Mouse (Mus musculus) bone marrow, adult 2 months (tissue): ENCODE results near the gene Nr2f1.

Experiments used
- CTCF ChIP-seq: fragments of 200-500 bp; IDR thresholded peaks from 2 replicates; pipeline ENCODE4 v1.5.1; 2011; ENCODE audit warnings: low read length, control low read depth; ENCODE audit not compliant: control insufficient read depth, insufficient read depth
- POLR2A ChIP-seq: fragments of 200-500 bp; IDR thresholded peaks from 2 replicates; pipeline ENCODE4 v1.6.1; 2011; ENCODE audit warnings: low read depth, mild to moderate bottlenecking, control low read depth, low read length, borderline replicate concordance; ENCODE audit not compliant: control insufficient read depth

GRCm38 (mm10) chr13:78198391-78198870, 1.1 kb downstream of the Nr2f1 start:
- TF ChIP-seq CTCF (no peak), POLR2A (no peak)
